Mouse (Mus musculus): ENCODE measurements around the gene Gstp3.

GRCm38 (mm10) chr19:4052516-4053030 lies 6.8 kb downstream of the Gstp3 start:
- no peak for TF ChIP-seq CTCF (IDR thresholded peaks at IDR 0.05; ENCODE audit: control insufficient read depth, insufficient read depth, low read length)
- no peak for TF ChIP-seq POLR2A (IDR thresholded peaks at IDR 0.05; ENCODE audit: borderline replicate concordance, control insufficient read depth, low read depth, low read length)
